Mouse (Mus musculus): ENCODE measurements around the gene Plk1. TPM values are rescaled to one million over a fixed set of nuclear protein-coding genes. Genes with fewer than 3 reads are reported as not detected.

Plk1 gene
- polyA plus RNA-seq (2014; fragmentation: Illumina TruSeq; extraction: RNeasy Lipid Tissue Mini Kit (QIAGEN cat#74804); ENCODE audit: low read depth, low replicate concordance) = 2.4 TPM

GRCm38 (mm10) chr7:122158915-122159902 is at the start of gene Plk1:
Plk1 (plus strand) TSS chr7:122159439.

GRCm38 (mm10) chr7:122132497-122133337 is 26.5 kb upstream of the Plk1 start, which contains the start of the genes Palb2 and Dctn5:
Palb2 (minus strand) TSS chr7:122132985.
Dctn5 (plus strand) TSS chr7:122133041.

GRCm38 (mm10) chr7:122186043-122186442 is 26.8 kb downstream of the Plk1 start, which contains the start of gene Ern2:
Ern2 (minus strand) TSS chr7:122186207.

GRCm38 (mm10) chr7:122219315-122219801 is 60.1 kb downstream of the Plk1 start, which contains the start of gene Chp2:
Chp2 (plus strand) TSS chr7:122219496.

Other genes with a start within 250 kb of the Plk1 start
- gene Cog7, start 177.7 kb upstream of the Plk1 start, polyA plus RNA-seq (2014; fragmentation: Illumina TruSeq; extraction: RNeasy Lipid Tissue Mini Kit (QIAGEN cat#74804); ENCODE audit: low read depth, low replicate concordance) = 24.3 TPM
- gene Gga2, start 138.2 kb upstream of the Plk1 start, polyA plus RNA-seq (2014; fragmentation: Illumina TruSeq; extraction: RNeasy Lipid Tissue Mini Kit (QIAGEN cat#74804); ENCODE audit: low read depth, low replicate concordance) = 78.2 TPM
- gene Ubfd1, start 92.3 kb upstream of the Plk1 start, polyA plus RNA-seq (2014; fragmentation: Illumina TruSeq; extraction: RNeasy Lipid Tissue Mini Kit (QIAGEN cat#74804); ENCODE audit: low read depth, low replicate concordance) = 32.1 TPM
- gene Ears2, start 92.2 kb upstream of the Plk1 start, polyA plus RNA-seq (2014; fragmentation: Illumina TruSeq; extraction: RNeasy Lipid Tissue Mini Kit (QIAGEN cat#74804); ENCODE audit: low read depth, low replicate concordance) = 10.9 TPM
- gene Ndufab1, start 57.6 kb upstream of the Plk1 start, polyA plus RNA-seq (2014; fragmentation: Illumina TruSeq; extraction: RNeasy Lipid Tissue Mini Kit (QIAGEN cat#74804); ENCODE audit: low read depth, low replicate concordance) = 253 TPM
- gene Palb2, start 26.5 kb upstream of the Plk1 start, polyA plus RNA-seq (2014; fragmentation: Illumina TruSeq; extraction: RNeasy Lipid Tissue Mini Kit (QIAGEN cat#74804); ENCODE audit: low read depth, low replicate concordance) = 2.9 TPM
- 64.8 TPM for gene Dctn5, start 26.4 kb upstream of the Plk1 start, polyA plus RNA-seq (2014; fragmentation: Illumina TruSeq; extraction: RNeasy Lipid Tissue Mini Kit (QIAGEN cat#74804); ENCODE audit: low read depth, low replicate concordance)
- gene Ern2, start 26.8 kb downstream of the Plk1 start, polyA plus RNA-seq (2014; fragmentation: Illumina TruSeq; extraction: RNeasy Lipid Tissue Mini Kit (QIAGEN cat#74804); ENCODE audit: low read depth, low replicate concordance) = not detected
- gene Chp2, start 60.1 kb downstream of the Plk1 start, polyA plus RNA-seq (2014; fragmentation: Illumina TruSeq; extraction: RNeasy Lipid Tissue Mini Kit (QIAGEN cat#74804); ENCODE audit: low read depth, low replicate concordance) = 16.5 TPM
- 11.7 TPM for gene Prkcb, start 129.3 kb downstream of the Plk1 start, polyA plus RNA-seq (2014; fragmentation: Illumina TruSeq; extraction: RNeasy Lipid Tissue Mini Kit (QIAGEN cat#74804); ENCODE audit: low read depth, low replicate concordance)

Data from adipose tissue, adult 10 weeks (tissue).